Mouse (Mus musculus) brain, adult 2 months (tissue): Measurements from ENCODE around the gene Fam219a.

Source experiments
- DNase-seq: peaks from one replicate; pipeline ENCODE4 v3.0.0; 2011; ENCODE audit warnings: low read depth, low spot score

The Fam219a gene

DNA sequence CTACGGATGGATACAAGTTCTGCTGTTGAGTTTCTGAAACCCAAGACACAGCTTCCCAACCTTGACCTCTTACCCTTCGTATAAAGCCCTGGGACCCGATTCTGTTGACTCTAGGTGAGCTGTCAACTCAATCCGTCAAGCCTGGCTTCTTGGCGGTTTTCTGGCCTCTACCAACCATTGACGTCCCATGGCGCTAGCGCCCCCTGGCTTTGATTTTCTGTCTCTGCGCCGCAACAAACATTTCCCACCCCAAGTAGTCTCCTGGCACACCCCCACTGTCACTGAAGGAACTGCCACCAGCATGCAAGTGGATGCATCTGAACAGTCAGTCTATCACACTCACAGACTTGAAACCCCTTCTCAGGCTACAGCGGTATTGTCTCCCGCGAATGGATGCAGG is 63.2 kb downstream of the Fam219a start:
- peak; percentile 54 for DNase-seq

DNA sequence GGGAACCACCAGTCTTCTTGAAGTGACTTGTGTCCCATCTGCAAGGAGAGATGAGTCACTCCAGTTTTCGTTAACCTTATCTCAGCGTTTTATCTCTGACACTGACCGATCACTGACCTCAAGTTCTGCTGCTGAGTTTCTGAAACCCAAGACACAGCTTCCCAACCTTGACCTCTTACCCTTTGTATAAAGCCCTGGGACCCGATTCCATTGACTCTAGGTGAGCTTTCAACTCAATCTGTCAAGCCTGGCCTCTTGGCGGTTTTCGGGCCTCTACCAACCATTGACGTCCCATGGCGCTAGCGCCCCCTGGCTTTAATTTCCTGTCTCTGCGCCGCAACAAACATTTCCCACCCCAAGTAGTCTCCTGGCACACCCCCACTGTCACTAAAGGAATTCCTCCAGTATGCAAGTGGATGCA is 64.2 kb downstream of the Fam219a start:
- DNase-seq = no peak

GRCm38 (mm10) chr4:41504325-41504724 is 65.0 kb downstream of the Fam219a start:
- DNase-seq = no peak

- DNase-seq = peak; percentile 98
Measured at GRCm38 (mm10) chr4:41502986-41503412, 66.3 kb downstream of the Fam219a start, which contains the start of gene AI464131. Gene AI464131 (minus strand): TSS chr4:41503076.

- no peak for DNase-seq
Measured at GRCm38 (mm10) chr4:41502171-41502940, 67.0 kb downstream of the Fam219a start.

- no peak for DNase-seq
Measured at GRCm38 (mm10) chr4:41500787-41501186, 68.6 kb downstream of the Fam219a start.

GRCm38 (mm10) chr4:41499619-41500018 is 69.7 kb downstream of the Fam219a start:
- DNase-seq = peak; percentile 43

DNA sequence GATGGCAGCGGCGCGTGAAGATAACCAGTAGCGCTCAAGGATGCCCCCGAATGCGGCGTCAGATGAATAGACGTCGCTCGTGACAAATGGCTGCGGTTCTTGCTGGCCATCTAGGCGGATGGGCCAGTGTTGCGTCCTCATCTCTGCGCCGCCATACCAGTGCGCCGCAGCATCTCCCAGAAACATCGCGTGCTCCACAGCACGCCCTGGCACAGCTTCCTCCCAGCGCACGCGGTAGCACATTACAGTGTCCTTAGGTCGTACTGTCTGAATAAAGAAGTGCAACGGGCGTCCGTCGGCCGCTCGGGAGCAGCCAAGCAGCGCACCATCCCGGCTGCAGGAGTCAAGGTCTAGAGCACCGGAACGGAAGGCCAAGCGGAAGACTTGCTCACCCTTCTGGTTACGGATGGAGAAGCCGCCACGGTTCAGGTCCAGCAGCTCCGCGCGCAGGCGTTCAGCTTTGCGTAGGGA is 70.4 kb downstream of the Fam219a start:
- no peak for DNase-seq

DNA sequence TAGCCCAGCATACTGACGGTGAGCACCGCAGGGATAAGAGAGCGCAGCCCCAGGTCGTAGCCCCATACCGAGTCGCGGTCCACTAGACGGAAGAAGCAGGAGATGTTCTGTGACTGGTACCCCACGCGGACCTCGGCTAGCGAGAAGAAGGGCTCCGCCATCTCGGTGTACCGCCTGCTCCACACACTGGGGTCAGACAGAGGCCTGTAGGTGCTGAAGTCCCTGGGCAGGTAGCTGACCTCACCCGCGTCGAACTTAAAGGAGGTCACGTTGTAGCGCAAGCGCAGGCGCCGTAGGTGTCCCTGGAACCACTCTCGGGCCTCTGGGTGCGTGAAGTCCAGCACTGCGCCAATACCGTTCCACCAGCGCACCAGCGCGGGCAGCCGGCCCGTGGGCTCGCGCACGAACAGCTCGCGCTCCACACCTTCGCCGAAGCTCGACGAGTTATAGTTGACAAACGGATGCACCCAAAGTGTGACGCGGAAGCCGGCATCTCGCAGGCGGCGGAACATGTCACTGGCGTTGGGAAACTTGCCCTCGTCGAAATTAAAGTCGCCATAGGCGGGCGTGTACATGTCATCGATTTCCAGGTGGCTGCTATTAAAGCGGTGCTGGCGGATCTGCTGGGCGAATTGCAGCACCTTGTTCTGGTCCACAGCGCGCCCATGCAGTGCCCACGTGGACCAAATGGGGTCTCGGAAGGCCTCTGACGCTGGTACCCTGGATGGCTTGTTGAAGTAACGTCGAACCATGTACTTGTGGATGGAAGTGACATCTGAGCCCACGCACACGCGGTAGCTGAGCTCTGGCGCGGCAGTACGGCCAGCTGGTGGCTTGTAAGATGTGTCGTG is 71.1 kb downstream of the Fam219a start:
- DNase-seq = no peak

- DNase-seq = no peak
Measured at GRCm38 (mm10) chr4:41497579-41497978, 71.8 kb downstream of the Fam219a start.

- no peak for DNase-seq
Measured at GRCm38 (mm10) chr4:41497046-41497445, 72.3 kb downstream of the Fam219a start.

GRCm38 (mm10) chr4:41495850-41496249 is 73.5 kb downstream of the Fam219a start:
- DNase-seq = no peak

DNA sequence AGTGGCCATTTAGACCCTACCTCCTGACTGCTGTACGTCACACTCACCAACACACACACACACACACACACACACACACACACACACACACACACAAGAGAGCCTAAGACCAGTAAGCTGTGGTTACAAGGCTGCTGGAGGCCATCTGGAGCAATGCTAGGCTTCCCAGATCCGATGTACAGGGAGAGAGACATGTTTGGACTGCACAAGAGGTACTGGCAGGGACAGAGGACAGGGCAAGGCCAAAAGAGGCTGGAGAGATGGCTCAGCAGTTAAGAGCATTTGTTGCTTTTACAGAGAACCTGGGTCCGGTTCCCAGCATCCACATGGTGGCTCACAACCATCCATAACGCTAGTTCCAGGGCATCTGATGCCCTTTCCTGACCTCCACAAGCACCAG is 74.3 kb downstream of the Fam219a start:
- DNase-seq = no peak

DNA sequence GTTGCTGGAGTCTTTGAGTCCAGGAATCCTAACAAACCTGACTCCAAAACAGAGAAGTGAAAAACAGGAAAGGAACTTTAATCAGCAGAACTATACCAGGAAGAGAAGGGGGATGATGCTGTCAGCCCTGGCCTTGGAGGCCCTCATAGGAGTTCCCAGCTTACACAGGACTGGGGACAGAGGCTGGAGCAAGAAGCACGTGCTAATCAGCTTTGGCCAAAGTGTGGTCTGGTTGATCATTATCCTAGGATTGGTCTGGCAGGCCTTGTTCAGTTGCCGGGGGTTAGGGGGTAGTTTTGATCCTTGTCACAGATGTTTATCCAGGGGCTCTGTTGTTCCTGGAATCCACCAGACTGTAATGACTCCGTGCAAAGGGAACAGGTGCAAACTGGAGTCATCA is 75.0 kb downstream of the Fam219a start:
- no peak for DNase-seq

- no peak for DNase-seq
Measured at GRCm38 (mm10) chr4:41493464-41494116, 75.7 kb downstream of the Fam219a start.

DNA sequence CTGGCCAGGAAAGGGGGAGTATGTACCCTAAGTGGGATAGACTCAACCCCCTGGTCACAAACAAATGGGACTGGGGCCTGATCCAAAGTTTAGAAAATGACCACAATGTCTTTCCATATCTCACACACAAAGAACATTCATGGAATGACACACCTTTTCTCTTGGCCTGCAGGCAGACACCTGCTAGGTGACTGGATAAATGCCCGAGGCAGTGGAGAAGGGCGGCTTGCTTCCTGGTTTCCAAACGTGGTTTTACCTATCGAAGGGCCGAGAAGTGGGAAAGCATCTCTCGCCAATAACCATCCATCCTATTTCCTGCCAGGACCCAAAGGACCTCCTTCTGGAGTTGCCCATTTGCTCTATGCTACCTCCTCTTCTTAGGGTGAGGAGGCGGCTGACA is 76.4 kb downstream of the Fam219a start:
- DNase-seq = no peak

GRCm38 (mm10) chr4:41481601-41482017 is 87.7 kb downstream of the Fam219a start:
- no peak for DNase-seq

- no peak for DNase-seq
Measured at GRCm38 (mm10) chr4:41480254-41480653, 89.1 kb downstream of the Fam219a start.

GRCm38 (mm10) chr4:41479456-41479804 is 89.9 kb downstream of the Fam219a start:
- DNase-seq = no peak

DNA sequence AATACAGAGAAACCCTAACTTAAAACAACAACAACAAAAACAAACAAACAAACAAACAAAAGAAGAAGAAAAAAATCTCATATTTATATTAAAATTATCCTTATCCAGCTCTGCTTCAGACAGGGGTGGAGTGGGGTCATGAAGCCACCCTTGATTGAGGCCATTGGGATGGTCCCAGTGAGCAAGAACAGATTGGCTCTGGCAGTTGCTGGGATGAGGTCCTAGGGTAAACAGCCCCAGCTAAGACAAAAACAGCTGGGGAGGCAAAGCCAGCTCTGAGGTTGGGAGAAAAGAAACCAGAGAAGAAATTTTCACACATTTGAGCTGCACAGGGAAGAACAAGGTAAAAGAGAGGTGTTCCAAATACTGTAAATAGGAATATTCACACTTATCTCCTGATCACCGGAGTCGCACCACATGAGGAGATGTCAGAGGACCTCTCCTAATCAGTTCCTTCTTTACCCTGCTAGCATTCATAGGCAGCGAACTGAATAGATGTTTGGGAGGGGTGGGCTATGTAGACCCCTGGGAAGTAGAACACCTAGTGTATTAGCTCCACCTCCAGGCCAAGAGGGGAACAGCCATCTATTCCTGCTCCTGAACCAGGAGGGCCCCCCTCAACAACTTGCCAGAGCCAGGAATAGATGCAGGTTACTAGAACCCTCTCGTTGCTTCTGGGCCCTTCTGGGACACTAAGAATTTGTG is 90.4 kb downstream of the Fam219a start:
- no peak for DNase-seq

GRCm38 (mm10) chr4:41477648-41478160 is 91.6 kb downstream of the Fam219a start:
- no peak for DNase-seq
